Mouse (Mus musculus) cerebellum, adult 2 months (tissue): ENCODE measurements around the gene Sema5b. TPM values are rescaled to one million over a fixed set of nuclear protein-coding genes. Genes with fewer than 3 reads are reported as not detected.

Experiments
- DNase-seq, 2 experiments: peaks; one replicate each; pipeline ENCODE4 v3.0.0; 2021
- H3K27ac ChIP-seq: fragments of 200-500 bp; 2 replicates; pipeline ENCODE4 v1.5.1; 2012; ENCODE audit warnings: low read length, control low read depth, inconsistent platforms; ENCODE audit not compliant: insufficient read depth
- H3K27me3 ChIP-seq: fragments of 200-500 bp; 2 replicates; pipeline ENCODE4 v1.6.1; 2012; ENCODE audit warnings: inconsistent platforms, mild to moderate bottlenecking, low read length, moderate library complexity; ENCODE audit not compliant: control insufficient read depth, insufficient read depth
- H3K4me1 ChIP-seq: fragments of 200-500 bp; 2 replicates; pipeline ENCODE4 v1.6.1; 2011; ENCODE audit warnings: low read length; ENCODE audit not compliant: control insufficient read depth, insufficient read depth
- H3K4me3 ChIP-seq: fragments of 200-500 bp; replicated peaks from 2 replicates; pipeline ENCODE3; 2011; ENCODE audit warnings: mild to moderate bottlenecking, low read depth, low read length, control low read depth; ENCODE audit not compliant: insufficient read depth
- CTCF ChIP-seq: fragments of 200-500 bp; IDR thresholded peaks from 2 replicates; pipeline ENCODE4 v1.5.1; 2011; ENCODE audit warnings: low read depth, mild to moderate bottlenecking, control low read depth, low read length, moderate library complexity, borderline replicate concordance; ENCODE audit not compliant: insufficient read depth
- POLR2A ChIP-seq: fragments of 200-500 bp; IDR thresholded peaks from 2 replicates; pipeline ENCODE4 v1.6.1; 2011; ENCODE audit warnings: low read length, control low read depth, borderline replicate concordance; ENCODE audit not compliant: insufficient read depth
- WGBS: fragments of 180-500 bp; shearing (Covaris S2); methylation state at CpG from one replicate; pipeline ENCODE4 v1.1.7; 2018; 5-methylcytosine and 5-hydroxymethylcytosine counted together
- polyA plus RNA-seq: library from polyadenylated mRNA; depleted of rRNA; stranded (reverse); fragments of >200 nt; gene quantifications from 2 replicates; pipeline ENCODE4 v1.2.3, GENCODE M21; 2012

The Sema5b gene
- polyA plus RNA-seq, 1 experiment = 13.5 TPM

GRCm38 (mm10) chr16:35509331-35510070, 31.4 kb upstream of the Sema5b start:
- H3K27me3 ChIP-seq = no peaks in the 10 kb centered on the region; the same call in 1 of the 2 replicates
- 65% methylated on average over 11 of the region's 11 CpGs for WGBS
- no peak for TF ChIP-seq POLR2A
- TF ChIP-seq CTCF = no peak
- no peaks in the 10 kb centered on the region for H3K4me1 ChIP-seq
- no peak for DNase-seq
- no peak overlapping the region for H3K27ac ChIP-seq
- no peak overlapping the region for H3K4me3 ChIP-seq

DNA sequence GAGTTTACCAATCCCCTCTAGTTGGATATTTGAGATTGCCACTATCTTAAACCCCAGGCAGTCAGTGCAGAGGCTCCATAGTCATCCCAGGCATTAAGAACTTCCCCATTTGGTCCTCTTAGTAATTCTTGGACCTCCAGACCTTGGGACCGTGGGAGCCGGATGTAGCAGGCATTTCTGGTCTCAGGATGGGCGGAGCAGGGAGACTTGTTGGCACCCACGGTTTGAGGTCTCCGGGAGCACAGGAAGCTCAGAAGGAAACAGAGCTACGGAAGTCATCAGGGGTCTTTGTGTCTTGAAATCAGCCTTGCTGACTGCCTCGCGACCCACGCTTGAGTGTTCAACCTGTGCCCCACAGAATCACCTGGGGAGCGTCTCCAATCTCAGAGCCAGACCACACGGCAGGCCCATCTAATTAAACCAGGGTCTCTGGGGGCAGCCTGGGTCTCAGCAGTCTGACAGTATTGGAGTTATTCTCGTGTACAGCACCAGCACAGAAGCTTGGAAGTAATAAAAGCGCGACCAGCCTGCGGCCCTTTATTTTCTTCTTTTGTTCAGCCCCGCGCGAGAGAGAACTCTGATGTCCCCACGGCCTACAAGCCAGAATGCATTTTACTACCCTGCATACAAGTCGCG, 24.9 kb upstream of the Sema5b start:
- TF ChIP-seq CTCF (no peak), POLR2A (no peak)
- H3K4me3 ChIP-seq = no peak overlapping the region
- H3K27ac ChIP-seq = no peak overlapping the region
- WGBS = 65% methylated on average over 21 of the region's 21 CpGs
- DNase-seq = no peak
- no peaks in the 10 kb centered on the region for H3K4me1 ChIP-seq
- no peaks in the 10 kb centered on the region for H3K27me3 ChIP-seq

GRCm38 (mm10) chr16:35517976-35518951, 22.7 kb upstream of the Sema5b start:
- no peak for DNase-seq
- TF ChIP-seq CTCF = no peak
- no peak for TF ChIP-seq POLR2A
- Histone ChIP-seq H3K4me3 (no peak overlapping the region), H3K27me3 (no peaks in the 10 kb centered on the region), H3K27ac (no peak overlapping the region), H3K4me1 (no peaks in the 10 kb centered on the region)
- WGBS = 71% methylated on average over 23 of the region's 23 CpGs

- H3K27ac ChIP-seq = no peak overlapping the region
- H3K4me3 ChIP-seq = no peak overlapping the region
- H3K4me1 ChIP-seq = 0 out of 2 replicates have a peak, but pooled peaks cover under 1% of the 10 kb centered on the region
- no peak for TF ChIP-seq POLR2A
- TF ChIP-seq CTCF = no peak
- no peaks in the 10 kb centered on the region for H3K27me3 ChIP-seq
- no peak for DNase-seq
- WGBS = 51% methylated on average over 7 of the region's 7 CpGs
Observed at GRCm38 (mm10) chr16:35519245-35519644, 21.7 kb upstream of the Sema5b start.

GRCm38 (mm10) chr16:35524200-35524599, 16.7 kb upstream of the Sema5b start:
- DNase-seq = no peak
- no peak overlapping the region for H3K27ac ChIP-seq
- H3K27me3 ChIP-seq = no peaks in the 10 kb centered on the region
- TF ChIP-seq POLR2A (no peak), CTCF (no peak)
- WGBS = 29% methylated on average over 4 of the region's 4 CpGs
- H3K4me1 ChIP-seq = 0 out of 2 replicates have a peak, but pooled peaks cover 2% of the 10 kb centered on the region
- no peak overlapping the region for H3K4me3 ChIP-seq

DNA sequence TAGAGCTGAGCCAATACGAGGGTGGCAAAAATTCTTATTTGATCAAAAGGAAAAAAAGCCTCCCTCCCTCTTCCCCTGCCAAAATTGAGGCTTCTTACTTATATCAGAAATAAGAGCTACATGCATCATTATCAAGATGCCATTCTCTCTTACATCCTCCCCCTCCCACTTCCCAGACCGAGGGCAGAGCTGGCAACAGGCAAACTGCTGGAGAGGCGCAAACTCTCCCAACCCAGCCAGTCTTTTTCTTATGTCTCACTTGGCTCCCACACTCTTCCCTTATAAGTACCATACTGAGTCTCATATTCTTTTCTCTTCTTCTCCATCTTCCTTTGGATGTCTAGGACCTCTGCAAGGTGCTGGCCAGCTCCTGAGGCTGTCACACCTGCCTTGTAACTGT, 6.3 kb upstream of the Sema5b start:
- no peaks in the 10 kb centered on the region; the same call in 1 of the 2 replicates for H3K27me3 ChIP-seq
- DNase-seq = no peak
- TF ChIP-seq CTCF (no peak), POLR2A (no peak)
- 76% methylated on average over 3 of the region's 3 CpGs for WGBS
- H3K27ac ChIP-seq = no peak overlapping the region
- H3K4me3 ChIP-seq = no peak overlapping the region
- no peaks in the 10 kb centered on the region for H3K4me1 ChIP-seq

GRCm38 (mm10) chr16:35537651-35538050, 3.3 kb upstream of the Sema5b start:
- DNase-seq = no peak
- Histone ChIP-seq H3K27me3 (no peaks in the 10 kb centered on the region; the same call in 1 of the 2 replicates), H3K4me1 (no peaks in the 10 kb centered on the region), H3K4me3 (no peak overlapping the region), H3K27ac (no peak overlapping the region)
- TF ChIP-seq CTCF = no peak
- no peak for TF ChIP-seq POLR2A
- WGBS = 92% methylated on average over 8 of the region's 8 CpGs

GRCm38 (mm10) chr16:35539041-35539440, 1.9 kb upstream of the Sema5b start:
- Histone ChIP-seq H3K4me1 (no peaks in the 10 kb centered on the region), H3K4me3 (no peak overlapping the region), H3K27ac (no peak overlapping the region), H3K27me3 (no peaks in the 10 kb centered on the region; the same call in 1 of the 2 replicates)
- TF ChIP-seq POLR2A = no peak
- no peak for TF ChIP-seq CTCF
- WGBS = 72% methylated on average over 10 of the region's 10 CpGs
- no peak for DNase-seq
